Mouse (Mus musculus): Measurements from ENCODE around the gene Aamp. TPM values are rescaled to one million over a fixed set of nuclear protein-coding genes. Genes with fewer than 3 reads are reported as not detected.

Aamp gene
- total RNA-seq, 2 experiments from 2014 or later = 175 to 177 TPM

- DNase-seq (ENCODE audit: low spot score in 2 of 2) = no peak
Observed at GRCm38 (mm10) chr1:74240311-74240710, 44.2 kb downstream of the Aamp start.

GRCm38 (mm10) chr1:74239618-74240017, 44.9 kb downstream of the Aamp start:
- no peak for DNase-seq (ENCODE audit: low spot score in 2 of 2)

GRCm38 (mm10) chr1:74239162-74239561, 45.4 kb downstream of the Aamp start:
- no peak for DNase-seq (ENCODE audit: low spot score in 2 of 2)

GRCm38 (mm10) chr1:74238136-74238535, 46.4 kb downstream of the Aamp start:
- no peak for DNase-seq (ENCODE audit: low spot score in 2 of 2)

GRCm38 (mm10) chr1:74237671-74238070, 46.9 kb downstream of the Aamp start:
- DNase-seq (ENCODE audit: low spot score in 2 of 2) = no peak

GRCm38 (mm10) chr1:74236590-74237317, 47.8 kb downstream of the Aamp start:
- DNase-seq (ENCODE audit: low spot score in 2 of 2) = peak in 1 of 2 experiments; percentile 19

- peak; percentile 95 to 96 for DNase-seq (ENCODE audit: low spot score in 2 of 2)
Observed at GRCm38 (mm10) chr1:74235938-74236589, 48.5 kb downstream of the Aamp start, which contains the start of gene Arpc2. TSS of gene Arpc2 (plus strand) at chr1:74236084.

- DNase-seq (ENCODE audit: low spot score in 2 of 2) = no peak
Observed at GRCm38 (mm10) chr1:74230992-74231391, 53.5 kb downstream of the Aamp start.

GRCm38 (mm10) chr1:74229942-74230341, 54.6 kb downstream of the Aamp start:
- DNase-seq (ENCODE audit: low spot score in 2 of 2) = no peak

Other genes starting within 250 kb of the Aamp start
- 100 to 1,000 TPM; 252 to 275 TPM for gene Tns1, start 160.3 kb downstream of the Aamp start, total RNA-seq (2021)
- gene Rufy4, start 159.2 kb downstream of the Aamp start, total RNA-seq (2021) = 1 to 10 TPM; 3.9 to 4.0 TPM
- gene Cxcr2, start 130.7 kb downstream of the Aamp start, total RNA-seq (2021) = under 1 TPM; 0.45 to 0.68 TPM
- not detected for gene Cxcr1, start 90.1 kb downstream of the Aamp start, total RNA-seq (2021)
- 100 to 1,000 TPM; 198 to 205 TPM for gene Arpc2, start 48.7 kb downstream of the Aamp start, total RNA-seq (2021)
- gene Gpbar1, start 6.2 kb downstream of the Aamp start, total RNA-seq (2021) = under 1 TPM in 1 of 2 experiments, not detected in 1; 0.28 TPM
- 10 to 100 TPM; 72.1 to 72.4 TPM for gene Pnkd, start 192 bp upstream of the Aamp start, total RNA-seq (2021)
- gene Tmbim1, start 20.9 kb upstream of the Aamp start, total RNA-seq (2021) = 10 to 100 TPM; 65.8 to 72.4 TPM
- gene Catip, start 77.4 kb upstream of the Aamp start, total RNA-seq (2021) = under 1 TPM; 0.48 to 0.50 TPM
- gene Slc11a1, start 90.5 kb upstream of the Aamp start, total RNA-seq (2021) = 10 to 100 TPM; 10.2 to 13.6 TPM
- 100 to 1,000 TPM; 156 to 162 TPM for gene Ctdsp1, start 106.8 kb upstream of the Aamp start, total RNA-seq (2021)
- gene Vil1, start 124.6 kb upstream of the Aamp start, total RNA-seq (2021) = 1 to 10 TPM; 1.6 to 7.1 TPM
- gene Cnot9, start 221.3 kb upstream of the Aamp start, total RNA-seq (2021) = 10 to 100 TPM; 43.9 to 44.4 TPM

Measured in adrenal gland, postnatal 4 days (tissue).